Mouse (Mus musculus) heart, postnatal 0 days (tissue): ENCODE data around the gene Gpc5. TPM values are rescaled to one million over a fixed set of nuclear protein-coding genes. Genes with fewer than 3 reads are reported as not detected.

Source experiments
- ATAC-seq: fragments of 200-750 bp; cut with Nextera tagmentation; 2 replicates; pipeline ENCODE4 v1.8.0; 2017; ENCODE audit warnings: low read depth, moderate number of reproducible peaks, moderate library complexity; ENCODE audit not compliant: insufficient read depth
- DNase-seq: peaks from one replicate; pipeline ENCODE4 v3.0.0-alpha.2; 2016; ENCODE audit warnings: low spot score
- H3K27ac ChIP-seq: fragments of 300-500 bp; sonication (generic); 2 replicates; pipeline ENCODE4 v1.5.1; 2014; ENCODE audit warnings: low read depth, mild to moderate bottlenecking
- H3K27me3 ChIP-seq: fragments of 300-500 bp; sonication (generic); 2 replicates; pipeline ENCODE4 v1.6.1; 2014; ENCODE audit warnings: low read length, mixed read lengths; ENCODE audit not compliant: control insufficient read depth, insufficient read depth
- H3K36me3 ChIP-seq: fragments of 300-500 bp; sonication (generic); replicated peaks from 2 replicates; pipeline ENCODE4 v1.6.1; 2014; ENCODE audit warnings: low read length, mixed read lengths; ENCODE audit not compliant: control insufficient read depth, insufficient read depth
- H3K4me1 ChIP-seq: fragments of 300-500 bp; sonication (generic); 2 replicates; pipeline ENCODE4 v1.6.1; 2014; ENCODE audit warnings: antibody characterized with exemption; ENCODE audit not compliant: control insufficient read depth, insufficient read depth
- H3K4me2 ChIP-seq: fragments of 300-500 bp; sonication (generic); 2 replicates; pipeline ENCODE4 v1.6.1; 2014; ENCODE audit warnings: low read depth, mild to moderate bottlenecking, low read length, moderate library complexity
- H3K4me3 ChIP-seq: fragments of 300-500 bp; sonication (generic); 2 replicates; pipeline ENCODE4 v1.5.1; 2014; ENCODE audit warnings: low read depth, low read length
- H3K9ac ChIP-seq: fragments of 300-500 bp; sonication (generic); replicated peaks from 2 replicates; pipeline ENCODE4 v1.6.1; 2014; ENCODE audit warnings: low read depth, low read length, mixed read lengths
- H3K9me3 ChIP-seq: fragments of 300-500 bp; sonication (generic); replicated peaks from 2 replicates; pipeline ENCODE4 v1.6.1; 2016; ENCODE audit warnings: low read length; ENCODE audit not compliant: control insufficient read depth
- CTCF ChIP-seq: IDR thresholded peaks from 2 replicates; pipeline ENCODE4 v1.5.1; 2016; ENCODE audit warnings: antibody characterized with exemption, control low read depth, low read depth
- EP300 ChIP-seq: IDR thresholded peaks from 2 replicates; pipeline ENCODE4 v1.6.1; 2016; ENCODE audit warnings: antibody characterized with exemption, low read depth
- WGBS: fragments of 180-500 bp; shearing (Covaris S2); extraction: QIAGEN DNeasy Blood & Tissue Kit; methylation state at CpG from one replicate; pipeline ENCODE4 v1.1.7; 2014; 5-methylcytosine and 5-hydroxymethylcytosine counted together
- polyA plus RNA-seq: library from polyadenylated mRNA; unstranded; fragments of >200 nt; fragmentation: Nextera tagmentation; extraction: Ambion mirVana; gene quantifications from 2 replicates; pipeline ENCODE4 v1.2.1, GENCODE M21; 2015
- total RNA-seq: library from RNA; depleted of rRNA; stranded (reverse); fragments of >200 nt; gene quantifications from 2 replicates; pipeline ENCODE4 v1.2.3, GENCODE M21; 2014; ENCODE audit warnings: low replicate concordance

Gpc5 gene
- total and polyA plus RNA-seq, 2 experiments from 2014 or later = not detected

DNA sequence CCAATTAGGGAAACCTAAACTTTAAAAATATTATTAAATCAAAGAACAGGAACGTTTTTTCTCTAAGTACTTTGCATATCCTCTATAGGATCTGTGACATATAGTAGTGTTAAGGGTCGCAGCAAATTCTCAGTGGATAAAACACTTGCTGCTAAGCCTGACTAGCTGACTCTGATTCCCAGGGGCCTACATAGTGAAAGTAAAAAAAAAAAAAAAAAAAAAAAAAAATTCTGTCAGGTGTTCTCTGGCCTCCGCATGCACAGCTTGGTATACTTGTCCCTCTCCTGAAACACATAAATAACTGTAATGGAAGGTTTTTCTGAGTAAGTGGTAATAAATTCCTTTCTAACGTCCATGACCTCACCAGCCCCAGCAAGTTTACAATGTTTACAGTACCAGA lies 995.0 kb downstream of the Gpc5 start:
- Histone ChIP-seq H3K9me3 (no peaks in the 10 kb centered on the region), H3K4me3 (no peak overlapping the region), H3K4me2 (no peak overlapping the region), H3K27ac (no peak overlapping the region), H3K27me3 (no peaks in the 10 kb centered on the region), H3K9ac (no peak overlapping the region), H3K4me1 (no peaks in the 10 kb centered on the region), H3K36me3 (no peaks in the 10 kb centered on the region)
- DNase-seq = no peak
- TF ChIP-seq CTCF (no peak), EP300 (no peak)
- 58% methylated on average over 4 of the region's 4 CpGs for WGBS
- ATAC-seq = no peak

DNA sequence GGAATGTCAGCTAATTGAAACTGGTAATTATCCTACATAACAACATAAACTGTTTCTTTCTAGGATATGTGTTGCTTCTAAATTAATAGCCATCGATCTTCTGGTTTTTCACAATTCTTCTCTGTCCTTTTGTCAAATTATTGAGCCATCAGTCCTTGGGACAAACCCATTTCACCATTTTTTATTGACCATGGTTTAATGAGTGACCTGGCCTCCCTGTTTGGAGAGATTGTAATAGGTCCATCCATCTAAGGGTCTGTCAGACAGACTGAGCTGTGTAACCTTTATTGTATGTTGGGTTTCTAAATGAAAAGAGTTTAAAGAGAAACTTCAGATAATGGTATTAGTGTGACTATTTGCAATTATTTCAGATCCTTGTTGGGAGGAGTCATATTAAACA lies 1035.9 kb downstream of the Gpc5 start:
- no peak for TF ChIP-seq CTCF
- TF ChIP-seq EP300 = no peak
- Histone ChIP-seq H3K9ac (no peak overlapping the region), H3K4me3 (no peak overlapping the region), H3K27me3 (no peaks in the 10 kb centered on the region), H3K27ac (no peak overlapping the region), H3K36me3 (no peaks in the 10 kb centered on the region), H3K4me1 (no peaks in the 10 kb centered on the region), H3K4me2 (no peak overlapping the region), H3K9me3 (no peaks in the 10 kb centered on the region)
- DNase-seq (no peak), ATAC-seq (no peak)
- WGBS = 61% methylated on average over 1 of the region's 1 CpGs

DNA sequence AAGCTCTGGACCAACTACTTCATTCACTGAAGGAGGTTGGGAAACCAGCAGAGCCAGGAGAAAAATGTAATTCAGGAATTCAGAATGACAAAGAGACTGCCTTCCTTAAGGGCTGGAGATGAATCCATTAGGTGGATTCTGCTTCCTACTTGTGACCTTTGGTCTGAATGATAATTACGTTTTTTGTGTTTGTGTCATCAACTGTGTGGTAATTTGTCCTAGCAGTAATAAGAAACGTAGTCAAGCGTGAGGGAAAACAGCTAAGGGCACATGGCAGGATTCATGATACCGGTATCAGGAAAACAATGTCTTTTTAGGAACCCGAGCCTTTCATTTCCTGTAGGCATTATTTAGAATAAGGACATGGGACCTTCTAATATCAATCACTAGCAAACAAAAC lies 1045.3 kb downstream of the Gpc5 start:
- WGBS = 62% methylated on average over 5 of the region's 5 CpGs
- no peak overlapping the region for H3K27ac ChIP-seq
- ATAC-seq (no peak), DNase-seq (no peak)
- no peaks in the 10 kb centered on the region for H3K9me3 ChIP-seq
- H3K36me3 ChIP-seq = no peaks in the 10 kb centered on the region
- no peak overlapping the region for H3K4me2 ChIP-seq
- H3K27me3 ChIP-seq = no peaks in the 10 kb centered on the region
- TF ChIP-seq EP300 = no peak
- no peak for TF ChIP-seq CTCF
- no peaks in the 10 kb centered on the region for H3K4me1 ChIP-seq
- H3K9ac ChIP-seq = no peak overlapping the region
- H3K4me3 ChIP-seq = no peak overlapping the region

DNA sequence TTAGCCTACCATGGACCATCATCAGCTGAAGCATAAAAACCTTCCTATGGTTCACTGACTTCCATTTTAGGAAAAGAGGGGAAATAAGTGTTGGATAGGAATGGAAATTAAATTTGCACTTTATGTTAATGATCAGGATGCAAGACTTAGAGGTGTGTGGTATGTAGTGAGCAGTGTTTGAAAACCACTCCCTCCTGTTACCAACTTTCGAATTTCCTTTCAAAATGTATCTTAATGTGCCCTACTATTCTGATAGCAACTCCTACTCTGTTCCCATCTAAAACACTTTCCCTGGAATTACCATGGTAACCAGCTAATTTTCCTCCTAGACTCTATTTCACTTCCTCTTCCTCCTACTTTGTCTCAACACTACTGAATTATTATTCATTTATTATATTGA lies 1045.8 kb downstream of the Gpc5 start:
- Histone ChIP-seq H3K9ac (no peak overlapping the region), H3K4me2 (no peak overlapping the region), H3K9me3 (no peaks in the 10 kb centered on the region), H3K36me3 (no peaks in the 10 kb centered on the region), H3K27ac (no peak overlapping the region), H3K4me3 (no peak overlapping the region), H3K4me1 (no peaks in the 10 kb centered on the region), H3K27me3 (no peaks in the 10 kb centered on the region)
- TF ChIP-seq EP300 (no peak), CTCF (no peak)
- DNase-seq (no peak), ATAC-seq (no peak)
- 44% methylated on average over 1 of the region's 1 CpGs for WGBS

DNA sequence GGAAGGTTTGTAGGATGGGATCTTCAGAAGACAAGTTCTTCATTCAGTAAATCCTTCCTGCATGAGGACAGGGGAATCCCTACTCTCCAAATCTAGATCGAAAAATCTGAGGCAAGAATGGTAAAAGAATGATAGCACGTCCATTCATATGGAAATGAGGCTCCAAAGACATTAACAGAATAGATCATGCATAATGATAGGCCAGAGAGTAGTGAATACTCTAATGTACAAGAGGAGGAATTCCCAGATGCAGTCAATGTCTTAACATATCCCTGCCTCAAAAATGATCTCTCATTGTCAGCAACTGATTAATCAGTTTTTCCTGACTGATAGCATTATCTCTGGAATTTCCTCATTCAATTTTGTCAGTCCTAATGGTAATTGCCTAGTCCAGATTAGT lies 1070.6 kb downstream of the Gpc5 start:
- no peak for ATAC-seq
- TF ChIP-seq CTCF = no peak
- TF ChIP-seq EP300 = no peak

DNA sequence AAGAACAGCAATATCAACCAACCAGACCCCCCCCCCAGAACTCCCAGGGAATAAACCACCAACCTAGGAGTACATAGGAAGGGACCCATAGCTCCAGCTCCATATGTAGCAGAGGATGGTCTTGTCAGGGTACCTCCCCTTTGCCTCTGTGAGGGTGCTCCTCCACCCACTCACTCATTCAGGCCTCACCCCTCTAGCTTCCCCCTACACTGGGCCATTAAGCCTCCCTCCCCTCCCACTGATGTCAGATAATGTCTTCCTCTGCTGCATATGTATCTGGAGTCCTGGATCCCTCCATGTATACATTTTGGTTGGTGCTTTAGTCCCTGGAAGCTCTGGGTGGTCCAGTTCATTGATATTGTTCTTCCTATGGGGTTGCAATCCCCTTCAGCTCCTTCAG lies 1075.4 kb downstream of the Gpc5 start:
- H3K36me3 ChIP-seq = no peaks in the 10 kb centered on the region
- no peak for DNase-seq
- no peak overlapping the region for H3K27ac ChIP-seq
- H3K27me3 ChIP-seq = no peaks in the 10 kb centered on the region
- no peak overlapping the region for H3K4me2 ChIP-seq
- ATAC-seq = no peak
- no peaks in the 10 kb centered on the region for H3K4me1 ChIP-seq
- no peak overlapping the region for H3K4me3 ChIP-seq
- TF ChIP-seq EP300 = no peak
- no peak for TF ChIP-seq CTCF
- no peak overlapping the region for H3K9ac ChIP-seq
- H3K9me3 ChIP-seq = no peaks in the 10 kb centered on the region

More for the DNA sequence above, 1070.6 kb downstream of the Gpc5 start:
- H3K27me3 ChIP-seq = no peaks in the 10 kb centered on the region
- no peaks in the 10 kb centered on the region for H3K4me1 ChIP-seq
- no peak for DNase-seq
- no peak overlapping the region for H3K27ac ChIP-seq
- 64% methylated on average over 2 of the region's 2 CpGs for WGBS
- no peak overlapping the region for H3K4me2 ChIP-seq
- no peaks in the 10 kb centered on the region for H3K9me3 ChIP-seq
- no peak overlapping the region for H3K4me3 ChIP-seq
- H3K9ac ChIP-seq = no peak overlapping the region
- no peaks in the 10 kb centered on the region for H3K36me3 ChIP-seq
